Mouse (Mus musculus) cerebellum, adult 9-10 months (tissue): ENCODE measurements around the gene Hs6st2.

Experiments
- DNase-seq: peaks from one replicate; pipeline ENCODE4 v3.0.0; 2022

Gene Hs6st2

DNA sequence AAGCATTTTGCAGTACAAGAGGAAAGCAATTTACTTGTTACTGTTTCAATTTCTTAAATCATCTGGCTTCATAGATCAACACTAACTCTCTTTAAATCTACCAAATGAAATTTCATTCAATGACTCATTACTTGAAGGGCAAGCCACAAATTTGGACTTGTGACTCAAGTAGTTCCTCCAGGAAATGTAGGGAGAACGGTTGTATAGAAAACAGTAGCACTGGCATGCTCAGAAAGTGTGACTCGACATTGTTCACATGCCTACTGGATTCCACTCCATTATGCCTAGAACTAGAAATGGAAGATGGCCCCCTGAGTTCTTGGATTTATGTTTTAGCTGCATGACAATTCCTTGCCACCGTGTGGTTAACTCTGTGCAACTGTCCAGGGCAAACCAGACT lies 100.0 kb downstream of the Hs6st2 start:
- no peak for DNase-seq

DNA sequence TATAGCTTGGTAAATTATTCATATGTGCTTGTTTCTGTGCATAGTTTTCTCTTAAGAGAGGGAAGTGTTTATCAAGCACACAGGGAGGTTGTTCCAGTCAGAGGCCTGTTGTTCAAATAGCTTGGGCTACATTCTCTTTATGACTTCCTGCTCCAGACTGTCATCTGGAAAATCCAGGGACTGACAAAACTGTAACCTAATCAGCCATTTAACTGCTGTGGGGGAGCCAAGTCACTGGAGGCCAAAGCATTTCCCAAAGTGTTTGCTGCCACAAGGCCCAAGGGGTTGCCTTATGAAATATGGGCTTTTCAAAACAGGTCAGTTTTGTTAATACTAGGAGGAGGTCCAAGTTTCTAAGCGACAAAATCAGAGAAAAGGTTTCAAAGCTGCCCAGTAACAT lies 119.8 kb downstream of the Hs6st2 start:
- no peak for DNase-seq

DNA sequence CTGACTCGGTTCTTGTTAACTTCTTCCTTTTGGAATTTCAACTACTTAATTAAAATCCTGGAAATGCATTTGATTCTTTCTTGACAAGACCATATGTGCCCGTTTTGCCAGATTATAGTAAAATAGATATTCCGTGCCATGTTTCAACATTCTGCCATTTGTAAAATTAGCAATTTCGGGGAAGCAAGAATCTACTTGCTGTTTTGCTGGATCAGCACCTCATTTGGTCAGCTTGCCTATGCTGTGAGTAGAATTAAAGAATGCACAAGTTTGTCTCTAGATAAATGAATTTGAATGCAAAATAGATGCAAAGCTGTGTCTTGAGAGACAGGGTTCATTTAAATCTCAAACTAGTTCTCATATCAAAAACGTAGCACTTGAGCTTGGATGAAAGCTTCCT lies 142.0 kb downstream of the Hs6st2 start:
- DNase-seq = no peak

DNA sequence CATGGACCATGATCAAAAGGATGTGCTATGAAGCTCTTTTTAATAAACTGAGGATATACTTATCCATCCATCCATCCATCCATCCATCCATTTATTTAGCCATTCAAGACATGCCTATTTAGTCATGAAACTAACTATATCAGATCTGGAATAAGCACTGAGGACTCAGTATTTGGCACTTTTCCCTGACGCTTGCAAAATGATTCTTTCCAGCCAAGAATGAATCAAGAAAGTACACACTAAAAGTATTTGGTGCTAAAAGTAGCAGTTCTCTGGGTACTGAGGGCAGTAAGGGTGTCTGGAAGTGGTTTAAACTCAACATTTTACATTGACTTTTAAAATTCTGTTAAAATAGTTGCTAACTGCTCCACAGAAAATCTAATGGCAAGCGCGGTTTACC lies 144.6 kb downstream of the Hs6st2 start:
- no peak for DNase-seq

DNA sequence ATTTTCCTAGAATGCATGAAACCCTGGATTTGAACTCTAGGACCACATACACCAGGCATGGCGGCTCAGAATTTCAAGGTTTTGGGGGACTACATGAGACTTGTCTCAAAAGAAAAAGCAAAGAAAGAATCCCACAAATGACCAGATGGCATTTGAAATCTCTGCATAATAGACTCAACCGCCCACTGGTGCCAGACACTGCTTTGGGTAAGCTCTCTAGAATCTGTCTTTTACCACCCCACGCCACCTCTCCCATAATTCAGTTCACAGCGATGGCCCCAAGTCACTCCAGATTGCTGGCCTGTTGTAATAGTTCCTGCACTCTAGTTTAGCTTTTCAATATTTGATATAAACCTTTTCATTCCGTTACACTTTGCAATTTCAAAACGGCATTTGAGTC lies 146.4 kb downstream of the Hs6st2 start:
- DNase-seq = no peak

DNA sequence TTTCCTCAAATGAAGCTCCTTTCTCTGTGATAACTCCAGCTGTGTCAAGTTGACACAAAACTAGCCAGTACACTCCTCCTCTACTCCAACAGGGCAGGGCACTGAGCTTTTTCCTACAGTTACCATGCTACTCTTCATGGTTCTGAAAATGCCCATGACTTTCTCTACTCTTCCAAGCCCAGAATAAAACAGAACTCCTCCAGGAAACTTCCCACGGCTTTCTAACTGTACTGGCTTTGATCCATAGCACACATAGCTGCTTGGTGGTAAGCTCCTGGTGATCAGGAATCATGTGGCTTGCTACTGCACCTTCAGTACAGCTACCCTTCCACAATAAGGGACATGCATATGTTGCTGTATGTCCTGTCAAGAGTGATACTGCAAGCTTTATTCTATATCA lies 150.5 kb downstream of the Hs6st2 start:
- DNase-seq = no peak

DNA sequence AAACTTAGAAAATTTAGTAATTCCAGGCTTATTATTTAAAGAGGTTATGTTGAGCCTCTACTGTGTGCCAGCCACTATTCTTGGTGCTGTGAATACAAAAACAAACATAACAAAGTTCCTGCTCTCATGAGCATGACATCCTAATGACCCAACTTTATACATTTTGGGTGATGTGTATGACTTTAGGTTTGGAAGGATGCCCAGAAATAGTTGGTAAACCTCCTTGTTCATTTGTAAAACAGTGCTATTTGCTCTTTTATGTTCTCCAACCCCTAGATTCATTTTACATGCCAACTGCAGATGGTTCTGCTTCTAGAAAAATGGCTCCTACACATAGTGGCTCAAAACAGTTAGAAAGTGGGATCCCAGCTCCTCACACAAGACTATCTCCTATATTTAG lies 153.1 kb downstream of the Hs6st2 start:
- DNase-seq = no peak

DNA sequence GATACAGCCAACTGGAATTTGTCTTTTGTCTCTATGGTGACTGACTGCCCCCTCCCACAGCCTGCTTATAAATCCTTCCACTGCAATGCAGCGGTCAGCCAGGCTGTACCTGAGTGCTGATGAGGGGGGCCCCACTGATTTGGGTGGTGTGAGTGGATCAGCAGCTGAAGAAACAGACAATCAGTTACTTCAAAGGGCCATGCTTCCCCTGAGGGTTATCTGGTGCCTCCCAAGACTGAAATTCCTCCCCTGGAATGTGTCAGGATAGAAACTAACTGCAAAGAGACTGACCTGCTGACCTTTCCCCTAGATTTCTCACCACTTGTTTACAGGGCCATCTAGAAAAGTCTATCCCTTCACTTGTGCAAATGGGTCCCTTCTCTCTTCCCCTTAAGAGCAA lies 166.8 kb downstream of the Hs6st2 start:
- no peak for DNase-seq

DNA sequence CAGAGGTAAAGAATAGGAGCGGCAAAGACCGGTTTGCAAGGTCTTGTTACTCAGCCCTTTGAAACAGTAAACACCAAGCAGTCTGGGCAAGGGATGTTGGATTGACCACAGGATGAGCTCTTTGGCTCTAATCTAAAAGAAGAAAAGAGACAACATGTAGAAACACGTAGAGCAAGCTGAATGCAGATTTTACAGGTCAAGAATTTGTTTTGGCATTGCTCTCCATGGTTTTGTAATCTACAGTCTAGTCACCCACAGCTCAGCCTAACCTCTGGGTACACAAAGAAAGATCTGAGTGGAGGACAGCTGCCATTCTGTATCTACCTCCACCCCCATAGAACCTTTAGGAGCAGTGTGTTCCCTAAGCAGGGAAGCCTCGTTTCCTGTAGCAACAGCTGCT lies 175.1 kb downstream of the Hs6st2 start:
- no peak for DNase-seq

DNA sequence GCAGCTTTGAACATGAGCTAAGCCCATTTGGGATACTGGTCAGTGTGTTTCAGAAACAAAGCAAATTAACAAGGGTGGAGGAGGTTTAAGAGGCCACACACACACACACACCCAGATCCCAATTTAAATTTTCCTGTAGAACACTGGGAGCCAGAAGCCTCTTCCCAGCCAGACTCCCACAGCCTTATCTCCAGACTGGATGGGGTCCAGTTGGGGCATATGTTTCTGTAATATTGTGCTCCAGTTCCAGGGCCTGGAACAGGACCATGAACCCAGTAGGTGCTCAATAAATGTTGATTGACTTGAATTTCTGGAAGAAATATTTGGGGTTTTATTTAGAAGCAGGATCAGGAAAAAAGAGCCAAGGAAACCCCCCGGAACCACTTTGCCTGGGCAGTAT lies 176.0 kb downstream of the Hs6st2 start:
- DNase-seq = peak; percentile 86

DNA sequence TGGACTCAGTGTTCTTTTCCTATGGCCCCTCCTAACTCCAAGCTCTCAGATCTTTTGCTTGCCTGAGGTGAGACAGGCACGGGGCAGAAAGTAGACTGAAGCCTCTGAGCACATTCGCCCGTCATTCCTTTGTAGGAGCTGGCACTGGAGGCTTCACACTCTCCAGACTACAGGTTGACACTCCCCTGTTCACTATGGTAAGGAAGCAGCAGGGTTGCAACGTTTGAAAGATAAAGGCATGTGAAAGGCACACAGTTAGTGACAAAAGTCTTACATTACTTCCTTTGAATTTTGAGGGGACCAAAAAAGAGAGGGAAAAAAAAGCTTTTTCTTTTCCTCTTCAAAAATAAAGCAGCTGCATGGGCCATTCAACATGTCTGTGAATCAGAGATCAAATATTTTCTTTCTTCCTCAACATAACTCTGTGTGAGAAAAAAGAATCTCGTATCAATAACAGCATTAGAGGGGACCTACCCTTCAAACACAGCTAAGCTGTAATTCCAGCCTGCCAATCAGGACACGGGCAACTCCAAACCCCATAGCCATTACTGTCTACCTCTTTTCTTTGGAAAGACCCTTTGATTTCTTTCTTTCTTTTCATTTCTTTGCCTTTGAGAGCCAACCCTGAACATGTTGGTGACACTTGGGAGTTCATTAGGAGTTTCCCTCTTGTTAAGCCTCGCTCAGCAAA lies 177.7 kb downstream of the Hs6st2 start:
- DNase-seq = no peak

DNA sequence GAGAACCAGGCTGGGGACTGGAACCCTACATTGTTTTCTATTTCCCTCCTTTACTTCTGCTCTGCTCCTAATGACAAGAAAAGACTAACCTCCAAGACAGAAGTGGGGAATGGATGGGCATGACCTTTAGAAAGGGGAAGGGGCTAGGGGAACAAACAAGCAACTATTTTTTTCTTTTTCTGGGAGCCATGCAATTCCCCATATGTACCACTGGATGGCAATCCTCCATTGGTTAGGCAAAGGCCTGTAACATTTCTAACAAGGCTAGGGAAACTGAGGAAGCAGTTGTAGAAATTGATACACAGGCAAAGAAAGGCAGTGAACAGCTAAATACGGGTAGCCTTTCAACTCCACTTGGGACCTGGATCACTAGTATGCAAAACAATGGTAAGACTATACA lies 183.8 kb downstream of the Hs6st2 start:
- DNase-seq = no peak

DNA sequence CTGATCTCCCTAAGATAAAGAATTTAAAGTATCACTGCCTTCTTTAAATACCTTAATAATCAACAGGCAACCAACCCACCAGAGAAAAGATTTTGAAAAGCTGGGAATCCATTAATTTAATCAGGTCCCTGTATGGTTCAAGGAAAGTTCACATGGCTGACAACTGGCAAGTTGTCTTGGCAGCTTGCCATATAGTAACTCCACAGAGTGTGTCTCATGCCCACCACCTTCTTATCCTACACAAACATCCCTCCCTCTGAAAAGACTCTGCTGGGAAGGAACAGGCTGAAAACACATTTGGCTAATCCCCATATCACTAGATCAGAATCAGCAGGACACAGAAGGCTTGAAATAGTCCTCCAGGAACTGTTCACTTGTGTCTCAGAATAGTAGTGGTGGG lies 193.3 kb downstream of the Hs6st2 start:
- DNase-seq = no peak

DNA sequence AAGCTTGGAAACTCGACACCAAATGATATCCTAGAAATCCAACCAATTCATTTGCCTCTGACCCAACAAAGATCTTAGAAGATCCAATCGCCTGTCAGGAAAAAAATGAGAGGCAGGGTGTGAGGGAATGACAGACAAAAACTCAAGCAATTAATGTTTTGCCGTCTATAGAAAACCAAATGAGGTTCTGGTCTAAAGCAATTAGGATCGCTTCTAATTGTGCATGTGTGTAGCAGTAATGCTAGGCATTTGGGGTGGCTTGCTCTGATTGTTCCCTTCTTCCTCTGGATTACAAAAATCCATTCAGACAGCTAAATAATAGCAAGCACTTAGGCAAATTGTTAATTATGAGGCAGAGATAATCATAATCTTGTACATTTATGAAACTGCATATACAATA lies 212.2 kb downstream of the Hs6st2 start:
- no peak for DNase-seq

DNA sequence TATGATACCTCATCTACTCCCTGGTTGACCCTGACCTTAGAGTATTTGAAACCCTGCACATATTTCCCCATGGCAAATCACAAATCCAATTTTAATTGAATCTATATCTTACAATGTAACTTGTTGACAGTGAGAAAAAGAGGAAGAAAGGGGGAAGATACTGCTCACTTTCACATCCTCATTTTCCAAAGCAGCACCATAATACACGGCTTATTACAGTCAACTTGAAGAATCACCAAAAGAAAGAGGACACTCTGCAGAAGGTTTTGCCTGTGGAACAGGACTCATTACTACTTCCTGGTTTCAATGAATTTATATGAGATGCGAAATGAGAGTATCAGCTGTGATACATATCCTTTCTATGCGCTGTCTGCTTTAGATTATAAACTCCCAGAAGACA lies 220.2 kb downstream of the Hs6st2 start:
- no peak for DNase-seq

DNA sequence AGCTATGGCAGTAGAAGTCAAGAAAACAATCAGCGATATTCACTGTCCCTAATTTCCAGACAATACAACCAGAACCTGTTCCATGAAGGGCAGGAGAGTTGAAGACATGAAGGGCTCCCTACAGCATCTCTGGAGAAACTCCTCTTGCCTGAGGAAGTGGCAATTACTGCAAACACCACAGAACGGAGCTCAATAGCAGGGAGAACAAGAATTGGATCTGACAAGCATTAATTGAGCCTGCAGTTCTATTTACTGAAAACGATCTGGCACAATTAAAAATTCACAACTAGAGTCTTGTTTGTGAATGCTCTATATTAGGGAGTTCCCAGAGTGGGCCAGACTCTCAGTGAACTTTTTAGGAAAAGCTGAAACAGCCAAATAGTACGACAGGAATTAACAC lies 238.3 kb downstream of the Hs6st2 start:
- no peak for DNase-seq

DNA sequence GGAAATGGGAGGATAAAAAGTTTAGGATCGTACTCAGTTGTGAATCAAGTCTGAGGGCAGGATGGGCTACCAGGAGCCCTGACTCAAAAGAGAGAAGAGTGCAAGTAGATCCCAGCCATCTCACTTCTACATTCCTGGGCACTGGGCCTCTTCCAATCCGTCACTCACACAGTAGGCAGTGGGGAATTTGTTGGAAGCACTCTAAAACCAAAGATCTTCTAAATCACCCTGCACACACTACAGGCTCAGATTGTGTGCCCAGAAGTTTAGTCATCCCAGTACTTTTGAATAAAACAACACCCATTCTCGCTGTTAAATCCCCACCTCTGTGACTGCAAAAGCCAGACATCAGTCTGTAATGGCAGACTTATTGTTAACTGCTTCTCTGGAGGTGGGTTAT lies 249.9 kb downstream of the Hs6st2 start:
- no peak for DNase-seq

DNA sequence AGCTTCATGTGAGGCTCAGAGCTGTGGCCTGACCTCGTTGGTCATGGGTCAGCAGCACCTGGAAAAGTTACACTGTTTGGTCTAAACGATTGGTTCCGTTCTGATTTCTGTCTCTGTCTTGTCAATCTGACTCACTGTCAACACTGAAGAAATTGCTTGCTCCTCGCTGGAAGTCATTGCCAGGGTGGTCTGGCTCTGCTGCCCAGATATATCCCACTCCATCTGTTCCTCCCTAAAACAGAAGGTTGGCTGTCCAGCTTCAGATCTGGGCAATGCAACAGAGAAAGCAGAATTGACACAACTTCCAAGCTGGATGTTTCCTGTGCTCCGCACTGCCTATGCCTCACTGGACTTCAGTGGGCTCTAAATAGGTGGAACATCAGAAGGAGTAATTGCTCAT lies 256.6 kb downstream of the Hs6st2 start:
- no peak for DNase-seq

DNA sequence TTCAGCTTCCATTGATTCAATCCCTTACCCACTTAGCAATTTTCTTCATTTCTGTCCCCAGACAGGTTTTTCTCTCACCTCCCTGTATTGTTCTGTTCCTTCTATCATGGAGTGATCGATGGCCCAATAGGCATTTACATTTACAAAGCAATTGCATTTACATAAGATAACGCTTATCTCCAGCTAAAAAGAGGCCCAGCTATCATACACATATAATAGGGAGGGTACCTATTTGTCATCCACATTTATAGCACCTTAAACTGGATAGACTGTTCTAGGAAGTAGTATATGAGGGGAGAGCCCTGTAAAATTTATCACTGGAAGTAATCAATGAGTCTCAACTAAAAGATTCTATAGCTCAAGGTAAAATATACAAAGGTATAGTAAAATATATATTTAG lies 271.4 kb downstream of the Hs6st2 start:
- DNase-seq = no peak

DNA sequence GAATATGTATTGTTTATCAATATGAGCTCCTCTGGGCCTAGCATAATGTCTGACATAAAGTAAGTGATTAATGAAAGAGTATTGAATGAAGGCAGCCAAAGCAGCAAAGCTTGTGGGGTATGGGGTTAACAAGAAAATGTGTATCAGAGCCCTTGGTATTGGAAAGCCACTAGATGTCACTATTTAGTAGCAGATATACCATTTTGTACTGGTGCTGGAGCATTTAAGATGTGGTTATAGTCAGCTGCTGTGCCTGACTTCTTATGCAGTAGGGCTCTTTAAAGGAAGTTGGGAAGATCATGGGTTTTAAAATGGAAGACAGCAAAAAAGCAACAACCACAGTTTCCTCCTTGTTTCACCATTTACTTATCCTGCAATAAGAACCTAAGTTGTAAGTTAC lies 284.2 kb downstream of the Hs6st2 start:
- DNase-seq = peak; percentile 42

DNA sequence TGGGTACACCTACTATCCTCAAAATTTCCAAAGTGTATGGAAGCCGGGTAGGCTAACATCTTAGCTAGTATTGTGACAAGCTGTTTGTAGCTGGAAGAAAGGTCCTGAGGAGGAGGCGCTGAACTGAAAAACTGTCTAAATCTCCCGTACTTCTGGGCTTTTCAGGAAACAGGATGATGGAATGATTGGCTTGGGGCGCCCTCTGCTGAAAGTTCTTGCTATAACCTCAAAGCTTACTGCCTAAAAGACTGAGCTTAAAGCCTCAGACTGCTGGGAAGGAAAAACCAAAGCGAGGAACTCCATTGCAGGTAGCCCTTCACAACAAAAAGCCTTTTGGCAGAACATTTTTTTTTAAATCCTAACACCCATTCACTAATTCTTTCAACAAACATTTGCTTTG lies 307.0 kb downstream of the Hs6st2 start:
- DNase-seq = peak; percentile 66

DNA sequence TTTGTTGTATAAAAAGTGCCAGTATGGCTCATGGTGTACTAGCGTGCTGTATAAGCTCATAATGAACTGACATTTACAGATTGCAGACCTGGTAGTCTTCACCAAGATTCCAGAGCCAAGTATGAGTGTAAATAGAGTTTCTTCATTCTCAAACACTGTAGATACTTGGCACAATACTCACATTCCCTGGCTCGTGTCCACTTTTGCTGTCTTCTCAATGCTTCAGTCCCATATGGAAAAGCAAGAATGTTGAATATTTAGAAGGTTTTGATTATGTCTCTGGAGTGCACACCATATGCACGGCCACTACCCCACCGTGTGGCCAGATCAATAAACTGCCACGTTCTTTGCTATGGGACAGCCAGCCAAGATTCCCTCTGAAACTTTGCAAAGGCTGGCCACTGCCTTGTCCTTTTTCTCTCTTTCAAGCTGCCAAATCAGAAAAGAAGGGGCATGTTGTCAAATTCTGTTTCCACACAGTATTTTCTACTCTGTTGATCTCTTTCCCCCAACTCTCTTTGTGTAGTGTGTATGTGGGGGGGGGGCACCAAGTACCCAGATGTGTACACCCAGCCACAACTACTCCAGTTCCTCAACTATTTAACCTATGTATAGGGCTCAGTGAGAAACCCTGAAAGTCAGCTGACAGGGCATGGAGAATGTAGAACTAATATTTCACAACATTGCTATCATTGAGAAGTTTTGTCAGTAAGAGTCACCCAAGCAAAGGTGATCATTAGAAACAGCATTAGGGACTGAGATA lies 309.0 kb downstream of the Hs6st2 start:
- DNase-seq = no peak

DNA sequence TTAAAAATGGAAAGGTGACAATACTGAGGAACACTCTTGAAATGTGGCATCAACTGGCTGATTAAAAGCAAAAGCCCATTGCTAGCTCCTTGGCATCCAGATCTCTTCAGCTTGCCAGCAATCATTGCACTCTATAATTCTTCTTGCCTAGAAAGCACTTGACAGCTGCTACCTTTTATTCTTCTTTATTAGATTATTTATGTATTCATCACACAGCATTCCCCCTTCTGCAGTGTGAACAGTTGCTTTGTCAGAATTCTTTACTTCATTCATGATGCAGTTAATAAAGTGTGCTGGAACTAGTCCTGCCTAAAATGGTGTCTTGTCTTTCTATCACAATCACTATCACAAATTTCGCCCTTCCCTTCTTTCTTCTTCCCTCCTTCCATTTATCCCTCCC lies 332.0 kb downstream of the Hs6st2 start:
- DNase-seq = no peak

DNA sequence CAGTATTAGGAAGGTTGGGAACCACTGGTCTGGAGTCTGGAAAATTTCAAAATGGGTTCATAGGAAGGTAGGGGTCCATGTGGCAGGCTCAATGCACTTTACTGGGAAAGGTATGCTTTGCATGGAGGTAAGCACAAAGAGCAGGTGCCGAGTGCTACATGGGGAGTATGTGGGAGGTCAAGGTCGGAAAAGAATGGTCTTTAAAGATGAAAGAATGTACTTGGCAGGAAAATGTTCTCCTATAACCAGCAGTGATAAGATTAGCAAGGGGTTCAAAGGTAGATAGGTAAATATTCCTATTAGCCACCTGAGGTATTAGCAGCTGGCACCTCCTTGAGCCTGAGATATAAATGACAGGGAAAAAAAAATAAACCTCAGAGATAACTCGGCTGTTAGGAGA lies 338.1 kb downstream of the Hs6st2 start:
- no peak for DNase-seq
